Mouse (Mus musculus) telencephalon, adult 2 months (tissue): ENCODE measurements around the gene C2cd4c.

Experiments used
- DNase-seq: peaks from one replicate; pipeline ENCODE4 v3.0.0-alpha.2; 2011; ENCODE audit warnings: low read depth, low spot score

The C2cd4c gene

DNA sequence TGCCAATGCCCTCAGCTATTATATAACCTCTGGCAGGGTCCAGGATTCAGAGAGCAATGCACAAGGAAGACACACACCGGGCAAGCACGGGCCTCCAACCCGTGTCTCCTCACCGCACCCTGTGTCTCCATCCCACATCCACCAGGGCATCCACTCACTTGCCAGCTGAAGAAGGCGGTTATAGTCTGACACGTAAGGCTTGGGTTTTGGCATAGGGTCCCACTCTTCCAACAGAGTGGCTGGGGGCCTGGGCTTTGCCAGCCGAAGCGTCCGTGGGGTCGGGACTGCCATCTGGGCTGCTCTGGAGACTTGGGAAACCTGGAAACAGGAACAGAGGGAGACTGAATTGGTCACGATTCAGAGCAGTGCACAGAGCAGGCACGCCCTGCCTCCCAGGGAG lies 34.0 kb downstream of the C2cd4c start:
- no peak for DNase-seq

DNA sequence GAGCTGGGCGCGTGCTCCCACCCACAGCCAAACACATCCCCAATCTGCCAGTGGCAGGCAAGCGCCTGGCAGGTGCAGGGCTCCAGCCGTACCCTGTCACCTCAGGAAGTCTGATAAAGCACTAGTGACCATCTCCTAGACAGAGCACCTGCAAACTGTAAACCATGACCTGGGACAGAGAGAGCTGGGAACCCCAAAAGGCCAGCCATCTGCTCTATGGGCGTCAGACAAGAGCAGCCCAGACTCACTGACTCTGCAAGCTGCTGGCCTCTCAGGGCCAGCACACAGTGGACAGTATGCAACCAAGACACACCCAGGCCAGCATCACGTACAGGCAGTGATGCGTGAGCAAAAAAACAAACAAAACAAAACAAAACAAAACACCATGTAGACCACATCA lies 34.9 kb downstream of the C2cd4c start:
- no peak for DNase-seq

DNA sequence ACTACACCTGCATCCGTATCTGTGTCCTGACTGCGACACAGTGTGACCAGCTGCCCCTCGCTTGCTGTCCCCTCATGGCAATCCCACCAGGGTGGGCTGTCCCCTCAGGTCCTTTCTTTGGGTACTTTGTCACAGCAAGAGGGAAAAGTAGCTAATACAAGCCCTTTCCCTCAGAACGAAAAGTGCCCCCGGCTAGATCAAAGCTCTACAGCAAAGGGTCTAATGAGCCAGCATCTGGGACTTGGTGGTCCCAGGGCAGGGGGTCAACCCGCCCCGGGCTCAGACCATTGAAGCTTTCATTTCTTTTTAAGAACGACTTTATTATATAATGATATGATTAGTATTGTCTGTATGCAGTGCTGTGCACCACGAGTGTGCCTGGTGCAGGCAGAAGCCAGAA lies 35.5 kb downstream of the C2cd4c start:
- no peak for DNase-seq

DNA sequence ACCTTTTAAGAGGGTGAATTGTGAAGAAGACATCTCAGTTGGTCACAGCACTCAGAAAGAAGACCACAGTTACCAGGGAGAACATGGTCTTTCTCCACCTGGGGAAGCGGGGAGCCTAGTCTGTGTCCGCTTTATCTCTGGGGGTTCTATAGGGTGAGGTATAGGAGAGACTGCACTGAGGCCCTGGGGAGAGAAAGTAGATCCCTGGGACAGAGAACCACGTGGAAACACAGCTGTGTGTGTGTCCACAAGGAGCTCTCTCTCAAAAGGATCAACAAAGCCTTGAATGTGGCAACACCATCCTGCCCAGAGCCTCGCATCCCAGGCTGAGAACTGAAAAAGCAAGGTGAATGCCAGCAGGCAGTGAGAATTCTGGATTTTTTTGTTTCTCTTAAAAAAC lies 36.4 kb downstream of the C2cd4c start:
- DNase-seq = no peak

DNA sequence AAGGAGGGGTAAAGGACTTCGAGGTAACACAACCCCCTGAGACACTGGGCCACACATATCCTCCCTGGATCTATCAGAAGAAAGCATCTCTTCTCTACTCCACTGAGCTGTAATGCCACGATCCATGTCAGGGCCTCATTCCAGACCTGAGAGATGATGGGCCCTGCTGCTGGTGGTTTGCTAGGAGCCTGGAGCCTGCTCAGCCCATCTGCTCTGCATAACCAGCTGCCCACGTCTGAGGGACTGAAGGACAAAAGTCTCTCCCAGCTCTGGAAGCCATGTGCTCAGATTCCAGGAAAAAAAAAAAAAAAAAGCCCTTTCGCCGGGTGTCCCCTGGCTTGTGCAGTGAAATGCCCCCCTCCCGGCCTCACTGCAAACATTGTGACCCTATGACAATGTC lies 38.1 kb downstream of the C2cd4c start:
- DNase-seq = no peak

DNA sequence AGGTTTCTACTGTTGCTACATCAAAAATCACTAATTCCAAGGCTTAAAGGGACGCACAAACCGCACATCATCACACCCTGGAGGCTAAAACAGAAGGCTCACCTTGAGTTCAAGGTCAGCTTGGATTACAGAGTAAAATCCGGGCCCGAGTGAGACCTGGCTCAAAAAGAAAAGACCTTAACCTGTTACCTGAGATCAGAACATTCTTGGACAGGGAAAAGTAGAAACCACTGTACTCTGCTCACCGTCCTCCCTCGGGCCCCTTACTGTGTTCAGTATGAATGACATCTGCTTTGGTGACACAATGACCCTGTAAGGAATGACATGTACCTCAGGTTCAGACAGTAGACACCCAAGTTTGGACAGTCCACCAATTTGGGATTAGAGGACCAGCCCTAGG lies 39.0 kb downstream of the C2cd4c start:
- no peak for DNase-seq

DNA sequence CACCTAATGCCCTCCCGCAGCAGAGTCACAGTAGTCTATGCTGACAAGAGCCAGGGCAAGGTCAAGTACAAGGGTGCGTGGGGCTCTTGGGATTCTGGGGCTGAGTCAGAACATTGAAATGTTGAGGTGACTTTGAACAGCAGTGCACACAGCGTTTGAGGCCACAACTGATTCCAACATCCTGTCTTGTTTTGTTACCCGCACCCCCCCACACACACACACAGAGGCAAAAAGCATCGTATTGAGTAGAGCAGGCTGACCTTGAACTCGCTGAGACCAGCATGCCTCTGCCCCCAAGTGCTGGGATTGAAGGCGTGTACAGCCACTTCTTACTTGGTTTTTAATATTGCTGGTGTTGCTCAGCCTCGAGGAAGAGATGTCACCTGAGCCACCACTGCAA lies 39.5 kb downstream of the C2cd4c start:
- DNase-seq = no peak

DNA sequence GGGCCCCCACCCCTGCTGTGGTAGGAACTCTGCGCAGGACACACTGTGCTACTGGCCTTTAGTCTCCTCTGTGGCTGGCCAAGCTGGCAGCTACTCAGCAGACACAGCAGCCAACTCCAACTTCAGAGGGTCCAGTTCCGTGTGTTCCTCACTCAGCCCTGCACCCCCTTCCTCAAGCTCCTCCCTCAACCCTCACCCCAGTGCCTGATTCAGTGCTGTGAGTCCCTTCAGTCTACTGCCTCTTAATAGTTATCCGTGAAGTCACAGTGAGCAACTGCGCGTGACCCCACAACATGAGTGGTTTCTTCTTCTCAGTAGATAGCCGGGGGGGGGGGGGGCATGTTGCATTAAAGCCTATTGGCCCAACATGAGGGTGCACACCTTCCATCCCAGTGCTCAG lies 40.2 kb downstream of the C2cd4c start:
- no peak for DNase-seq

DNA sequence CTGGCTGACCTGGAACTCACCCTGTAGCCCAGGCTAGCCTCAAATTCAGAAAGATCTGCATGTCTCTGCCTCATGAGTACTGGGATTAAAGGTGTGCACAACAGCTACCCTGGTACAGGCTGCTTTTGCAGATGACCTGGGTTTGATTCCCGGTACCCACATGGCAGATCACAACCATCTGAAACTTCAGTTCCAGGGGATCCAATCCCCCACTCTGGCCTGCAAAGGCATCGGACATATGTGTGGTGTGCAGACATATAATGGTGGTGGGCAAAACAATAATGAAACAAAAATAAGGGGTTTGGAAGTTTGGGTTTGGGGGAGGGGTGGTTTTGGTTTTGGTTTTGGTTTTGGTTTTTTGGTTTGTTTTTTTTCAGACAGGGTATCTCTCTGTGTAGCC lies 42.5 kb downstream of the C2cd4c start:
- no peak for DNase-seq

DNA sequence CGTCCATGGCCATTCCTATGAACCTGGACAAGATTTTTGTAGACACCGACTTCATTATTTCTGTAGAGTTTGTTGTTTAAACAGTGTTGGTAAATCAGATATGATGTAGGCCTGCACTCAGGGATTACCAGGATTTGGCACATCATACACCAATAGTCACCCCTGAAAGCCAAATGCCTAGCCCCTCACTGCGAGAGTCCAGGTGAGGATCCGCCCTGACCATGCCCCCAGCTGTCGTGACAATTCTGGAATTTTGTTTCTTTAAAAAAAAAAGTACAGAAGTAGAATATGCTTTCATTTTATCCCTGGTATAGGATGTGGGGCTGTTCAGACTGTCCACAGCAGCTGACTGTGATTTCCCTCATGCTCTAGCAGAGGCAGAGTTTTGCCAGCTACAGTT lies 43.9 kb downstream of the C2cd4c start:
- no peak for DNase-seq

DNA sequence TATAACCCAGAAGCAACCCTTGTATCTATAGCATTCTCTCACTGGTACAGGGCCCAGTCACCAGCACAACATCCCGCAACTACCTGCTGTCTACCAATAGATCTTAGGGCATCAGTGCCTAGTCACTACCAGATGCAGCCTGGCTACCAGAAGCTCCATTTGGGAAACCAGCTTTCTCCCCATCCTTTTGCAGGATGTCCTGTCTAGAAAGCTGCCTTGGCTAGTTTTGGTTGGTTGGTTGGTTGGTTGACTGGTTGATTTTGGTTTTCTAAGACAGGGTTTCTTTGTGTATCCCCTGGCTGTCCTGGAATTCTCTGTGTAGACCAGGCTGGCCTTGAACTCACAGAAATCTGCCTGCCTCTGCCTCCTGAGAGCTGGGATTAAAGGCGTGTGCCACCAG lies 54.1 kb downstream of the C2cd4c start:
- DNase-seq = no peak

DNA sequence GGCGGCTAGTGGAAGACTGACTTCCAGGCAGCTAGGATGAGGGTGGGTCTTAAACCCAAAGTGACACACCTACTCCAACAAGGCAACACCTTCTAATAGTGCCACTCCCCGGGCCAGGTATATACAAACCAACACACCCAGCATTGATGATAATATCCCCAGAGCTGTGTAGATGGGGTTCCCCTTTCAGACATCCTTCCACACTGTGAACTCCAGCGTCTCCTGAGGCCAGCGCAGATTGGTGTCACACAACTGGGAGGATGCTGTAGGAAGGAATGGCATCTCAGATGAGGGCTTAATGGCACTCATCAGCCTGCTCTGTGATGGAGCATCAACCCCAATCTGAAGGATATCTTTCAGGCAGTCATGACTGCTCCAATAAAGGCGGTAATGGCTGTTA lies 56.3 kb downstream of the C2cd4c start:
- DNase-seq = no peak

DNA sequence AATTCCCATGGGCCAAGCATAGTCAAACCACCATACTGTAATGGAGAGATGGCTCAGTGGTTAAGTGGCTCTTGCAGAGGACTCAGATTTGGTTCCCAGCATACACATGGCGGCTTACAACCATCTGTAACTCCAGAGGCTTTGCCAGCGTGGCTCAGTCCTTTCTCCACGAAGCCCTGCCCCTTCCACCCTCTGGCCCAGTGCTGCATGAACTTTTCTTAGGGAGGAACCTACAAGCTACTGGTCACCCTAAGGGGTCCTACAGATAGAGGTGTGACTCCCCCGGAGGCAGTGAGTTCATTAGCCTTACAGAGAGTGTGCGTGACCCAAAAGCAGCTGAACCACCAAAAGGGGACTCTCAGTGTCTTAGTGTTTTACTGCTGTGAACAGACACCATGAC lies 56.9 kb downstream of the C2cd4c start:
- no peak for DNase-seq
